Mouse (Mus musculus): ENCODE measurements at regions not wholly inside any gene's neighbourhood (a gene's known extent, or its start where the extent isn't known, plus 50 kb on each side); places are given as distances from the start of the nearest gene placed in this dataset.

DNA sequence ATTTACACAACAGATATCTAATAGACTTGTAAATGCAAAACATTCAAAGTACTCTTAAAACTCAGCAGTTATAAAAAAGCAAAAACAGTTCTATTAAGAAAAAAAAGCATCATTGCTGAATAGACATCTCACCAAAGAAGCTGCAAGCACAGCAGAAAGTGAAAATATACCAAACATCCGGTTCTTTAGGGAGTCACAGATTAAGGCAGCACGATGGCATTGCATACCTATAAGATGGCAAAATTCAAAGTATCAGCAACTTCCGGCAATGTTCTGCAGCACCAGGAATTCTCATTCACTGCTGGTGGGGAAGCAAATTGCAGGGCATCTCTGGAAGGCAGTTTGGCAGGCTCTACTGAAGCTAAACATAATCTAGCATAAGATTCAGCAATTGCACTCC is 882.6 kb downstream of the Car8 start:
- Histone ChIP-seq H3K27ac (replicated peaks) (no peak overlapping the region), H3K4me2 (replicated peaks) (no peak overlapping the region), H3K27me3 (no peaks in the 10 kb centered on the region), H3K36me3 (no peaks in the 10 kb centered on the region), H3K9me3 (no peaks in the 10 kb centered on the region), H3K4me3 (no peak overlapping the region), H3K4me1 (no peaks in the 10 kb centered on the region), H3K9ac (replicated peaks) (no peak overlapping the region)
- ATAC-seq (ENCODE audit: low FRiP score, low read depth): no peak
- 90% methylated on average over 3 of the region's 3 CpGs for WGBS

DNA sequence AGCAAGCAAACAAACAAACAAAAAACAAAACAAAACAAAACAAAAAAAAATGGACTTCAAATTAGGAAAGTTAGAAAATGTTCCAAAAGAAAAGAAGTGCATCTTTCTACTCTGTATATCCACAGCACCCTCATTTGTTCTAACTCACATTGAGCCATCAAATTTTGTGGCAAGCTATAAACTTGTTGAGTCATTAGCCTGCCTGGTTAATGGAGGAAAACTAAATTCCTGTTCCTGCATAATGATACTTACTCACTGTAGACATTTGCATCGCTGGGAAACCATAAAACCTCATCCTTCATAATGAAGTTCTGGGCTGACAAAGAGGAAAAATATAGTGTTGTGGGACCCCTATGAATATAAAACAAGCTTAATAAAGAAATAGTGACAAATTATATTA is 891.5 kb downstream of the Car8 start:
- ATAC-seq (ENCODE audit: low FRiP score, low read depth): no peak
- H3K4me2 ChIP-seq (replicated peaks): no peak overlapping the region
- WGBS: 88% methylated on average over 1 of the region's 1 CpGs
- no peak overlapping the region for H3K4me3 ChIP-seq
- no peaks in the 10 kb centered on the region for H3K4me1 ChIP-seq
- no peak overlapping the region for H3K27ac ChIP-seq (replicated peaks)
- H3K9me3 ChIP-seq: no peaks in the 10 kb centered on the region
- H3K27me3 ChIP-seq: no peaks in the 10 kb centered on the region
- no peak overlapping the region for H3K9ac ChIP-seq (replicated peaks)
- no peaks in the 10 kb centered on the region for H3K36me3 ChIP-seq

DNA sequence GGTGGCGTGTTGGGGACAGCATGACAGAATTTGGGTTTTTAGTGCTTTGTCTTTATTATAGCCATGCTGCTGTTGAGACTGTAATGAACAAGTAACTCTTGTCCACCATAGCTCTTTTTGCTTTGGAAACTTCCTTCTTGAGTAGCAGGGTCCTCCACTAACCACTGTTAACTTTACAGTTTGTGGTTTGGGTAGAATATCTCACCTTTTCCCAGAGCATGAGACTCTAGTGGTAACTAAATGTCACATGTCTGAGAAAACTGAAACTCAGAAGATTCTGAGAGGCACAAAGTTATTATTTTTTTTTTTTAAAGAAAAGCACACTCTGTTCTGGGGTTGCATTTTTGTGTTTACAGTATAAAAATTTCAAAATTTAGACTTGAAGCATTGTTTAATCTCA is 897.7 kb downstream of the Car8 start:
- Histone ChIP-seq H3K36me3 (no peaks in the 10 kb centered on the region), H3K4me3 (no peak overlapping the region), H3K9ac (replicated peaks) (no peak overlapping the region), H3K4me1 (no peaks in the 10 kb centered on the region), H3K27ac (replicated peaks) (no peak overlapping the region), H3K27me3 (no peaks in the 10 kb centered on the region), H3K9me3 (no peaks in the 10 kb centered on the region), H3K4me2 (replicated peaks) (no peak overlapping the region)
- ATAC-seq (ENCODE audit: low FRiP score, low read depth): no peak
- WGBS: 97% methylated on average over 1 of the region's 1 CpGs

DNA sequence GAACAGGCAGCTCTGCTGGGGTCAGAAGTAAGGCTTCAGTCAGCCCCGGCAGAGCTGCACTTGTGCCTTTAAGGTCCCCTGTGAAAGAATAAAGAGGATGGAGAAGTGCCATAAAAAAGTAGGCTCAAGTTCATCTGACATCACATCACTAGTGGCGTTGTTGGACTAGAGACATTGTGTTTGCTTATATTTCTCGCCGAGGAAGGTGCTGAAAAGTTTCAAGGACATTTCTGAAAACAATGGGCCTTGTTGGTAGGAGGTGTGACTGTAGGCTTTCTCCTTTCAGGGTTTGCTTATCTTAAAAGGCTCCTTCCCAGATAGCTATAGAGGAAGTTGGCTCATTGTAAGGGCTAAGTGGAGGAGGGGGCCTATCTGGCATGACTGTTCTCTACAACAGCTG is 924.6 kb downstream of the Car8 start:
- Histone ChIP-seq H3K9ac (replicated peaks) (no peak overlapping the region), H3K4me2 (replicated peaks) (no peak overlapping the region), H3K27me3 (no peaks in the 10 kb centered on the region), H3K27ac (replicated peaks) (no peak overlapping the region), H3K36me3 (no peaks in the 10 kb centered on the region), H3K4me1 (no peaks in the 10 kb centered on the region), H3K9me3 (no peaks in the 10 kb centered on the region), H3K4me3 (no peak overlapping the region)
- ATAC-seq (ENCODE audit: low FRiP score, low read depth): no peak
- 80% methylated on average over 4 of the region's 4 CpGs for WGBS

DNA sequence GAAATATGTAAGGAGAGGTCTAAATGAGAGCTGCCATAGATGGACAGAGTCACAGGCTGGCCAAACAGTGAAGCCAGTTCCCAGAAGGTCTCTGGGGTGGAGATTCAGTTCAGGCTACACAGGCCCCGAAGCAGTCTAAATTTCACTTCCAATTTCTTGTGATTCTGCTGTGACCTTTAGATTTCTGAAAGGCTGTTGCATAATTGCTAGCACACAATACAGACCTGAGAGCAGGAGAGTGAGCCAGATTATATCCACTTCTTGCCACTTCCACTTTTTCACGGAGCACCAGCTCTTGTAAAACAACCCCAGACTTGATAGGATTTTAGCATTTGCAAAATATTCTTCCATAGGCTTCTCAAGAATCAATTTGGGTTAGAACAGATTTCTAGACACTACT is 925.6 kb downstream of the Car8 start:
- Histone ChIP-seq H3K4me1 (no peaks in the 10 kb centered on the region), H3K9ac (replicated peaks) (no peak overlapping the region), H3K27ac (replicated peaks) (no peak overlapping the region), H3K4me2 (replicated peaks) (no peak overlapping the region), H3K4me3 (no peak overlapping the region), H3K36me3 (no peaks in the 10 kb centered on the region), H3K27me3 (no peaks in the 10 kb centered on the region), H3K9me3 (no peaks in the 10 kb centered on the region)
- ATAC-seq (ENCODE audit: low FRiP score, low read depth): no peak
- WGBS: 90% methylated on average over 2 of the region's 2 CpGs

DNA sequence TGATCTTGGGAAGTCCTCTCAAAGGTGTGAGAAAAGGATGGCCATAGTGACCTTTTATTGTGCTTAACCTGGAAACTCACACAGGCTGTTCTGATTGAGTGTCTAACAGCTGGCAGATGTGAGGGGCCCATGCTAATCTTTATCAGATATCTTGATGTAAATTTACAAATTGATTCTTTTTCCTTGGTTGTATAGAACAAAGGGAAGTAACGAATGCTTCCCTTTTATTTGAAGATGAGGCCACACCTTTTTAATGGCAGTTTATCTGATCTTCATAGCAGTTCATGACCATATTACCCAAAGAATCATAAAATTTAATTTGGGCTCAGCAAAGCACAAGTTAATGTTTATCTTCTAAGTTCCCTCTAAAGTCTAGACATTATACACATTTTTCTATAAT is 926.7 kb downstream of the Car8 start:
- Histone ChIP-seq H3K9ac (replicated peaks) (no peak overlapping the region), H3K36me3 (no peaks in the 10 kb centered on the region), H3K4me1 (no peaks in the 10 kb centered on the region), H3K9me3 (no peaks in the 10 kb centered on the region), H3K27ac (replicated peaks) (no peak overlapping the region), H3K4me3 (no peak overlapping the region), H3K27me3 (no peaks in the 10 kb centered on the region), H3K4me2 (replicated peaks) (no peak overlapping the region)
- no peak for ATAC-seq (ENCODE audit: low FRiP score, low read depth)
- WGBS: 81% methylated on average over 1 of the region's 1 CpGs

DNA sequence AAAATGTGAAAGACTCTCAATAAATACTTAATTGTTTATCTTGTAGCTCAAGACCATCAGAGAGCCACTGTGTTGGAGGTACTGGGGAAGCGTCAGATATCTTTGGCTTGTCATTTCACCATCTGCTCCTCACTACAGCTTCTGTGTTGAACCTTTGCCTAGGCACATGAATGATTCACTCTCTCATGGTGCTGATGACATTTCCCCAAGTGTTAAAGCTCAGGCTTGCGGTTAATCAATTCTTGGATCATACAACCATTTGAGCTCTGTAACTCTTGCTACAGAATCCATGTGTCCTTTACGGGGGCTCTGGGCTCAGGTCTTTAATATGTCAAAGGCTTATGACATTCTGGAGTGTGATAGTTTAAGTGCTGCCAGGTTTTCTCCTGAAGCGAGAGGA is 969.8 kb downstream of the Car8 start:
- no peaks in the 10 kb centered on the region for H3K27me3 ChIP-seq
- no peaks in the 10 kb centered on the region for H3K9me3 ChIP-seq
- 97% methylated on average over 4 of the region's 4 CpGs for WGBS
- H3K4me2 ChIP-seq (replicated peaks): no peak overlapping the region
- H3K9ac ChIP-seq (replicated peaks): no peak overlapping the region
- no peaks in the 10 kb centered on the region for H3K4me1 ChIP-seq
- H3K27ac ChIP-seq (replicated peaks): no peak overlapping the region
- no peaks in the 10 kb centered on the region for H3K36me3 ChIP-seq
- H3K4me3 ChIP-seq: no peak overlapping the region
- no peak for ATAC-seq (ENCODE audit: low FRiP score, low read depth)

DNA sequence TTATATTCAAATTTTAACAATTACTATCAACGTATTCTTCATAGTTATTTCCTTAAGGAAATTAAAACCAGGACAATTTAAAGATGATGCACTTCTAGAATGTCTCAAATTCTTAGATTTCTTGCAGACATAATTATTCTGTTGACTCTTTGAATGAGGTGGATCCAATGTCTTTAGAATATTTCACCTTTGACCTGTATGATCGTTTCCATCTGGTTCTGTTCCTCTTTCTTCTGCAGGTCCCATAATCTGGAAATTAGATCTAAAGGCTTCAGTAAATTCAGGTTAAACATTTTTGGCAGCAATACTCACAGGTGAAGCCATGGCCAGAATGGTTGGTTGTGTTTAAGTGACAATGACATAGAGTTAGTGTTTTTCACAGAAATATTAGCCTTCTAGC is 982.4 kb downstream of the Car8 start:
- H3K27me3 ChIP-seq: no peaks in the 10 kb centered on the region
- 82% methylated on average over 2 of the region's 2 CpGs for WGBS
- no peak for ATAC-seq (ENCODE audit: low FRiP score, low read depth)

DNA sequence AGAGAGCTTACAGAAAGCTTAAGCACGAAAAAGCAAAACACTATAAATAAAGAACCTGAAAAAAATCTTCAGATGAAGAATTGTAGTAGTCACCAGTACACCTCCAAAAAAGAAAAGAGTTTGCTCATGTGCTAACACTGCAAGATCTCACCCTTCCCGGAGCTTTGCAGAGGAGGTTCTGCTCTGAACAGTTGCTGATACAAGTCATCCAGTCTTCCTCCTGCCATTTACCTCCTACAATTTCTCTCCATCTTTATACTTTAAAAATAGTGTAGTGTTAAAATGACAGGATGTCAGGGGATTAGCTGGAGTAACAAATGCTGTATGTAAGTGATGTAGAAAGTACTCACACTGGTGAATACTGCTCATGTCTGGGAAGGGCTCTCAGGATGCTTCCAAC is 985.2 kb downstream of the Car8 start:
- Histone ChIP-seq H3K36me3 (no peaks in the 10 kb centered on the region), H3K9me3 (no peaks in the 10 kb centered on the region), H3K27me3 (no peaks in the 10 kb centered on the region), H3K9ac (replicated peaks) (no peak overlapping the region), H3K4me3 (no peak overlapping the region), H3K27ac (replicated peaks) (no peak overlapping the region), H3K4me2 (replicated peaks) (no peak overlapping the region), H3K4me1 (no peaks in the 10 kb centered on the region)
- no peak for ATAC-seq (ENCODE audit: low FRiP score, low read depth)
- 92% methylated on average over 2 of the region's 2 CpGs for WGBS

More for the DNA sequence above, 982.4 kb downstream of the Car8 start:
- no peak overlapping the region for H3K27ac ChIP-seq (replicated peaks)
- no peaks in the 10 kb centered on the region for H3K36me3 ChIP-seq
- no peak overlapping the region for H3K4me3 ChIP-seq
- no peaks in the 10 kb centered on the region for H3K9me3 ChIP-seq
- H3K9ac ChIP-seq (replicated peaks): no peak overlapping the region
- no peak overlapping the region for H3K4me2 ChIP-seq (replicated peaks)
- H3K4me1 ChIP-seq: no peaks in the 10 kb centered on the region

DNA sequence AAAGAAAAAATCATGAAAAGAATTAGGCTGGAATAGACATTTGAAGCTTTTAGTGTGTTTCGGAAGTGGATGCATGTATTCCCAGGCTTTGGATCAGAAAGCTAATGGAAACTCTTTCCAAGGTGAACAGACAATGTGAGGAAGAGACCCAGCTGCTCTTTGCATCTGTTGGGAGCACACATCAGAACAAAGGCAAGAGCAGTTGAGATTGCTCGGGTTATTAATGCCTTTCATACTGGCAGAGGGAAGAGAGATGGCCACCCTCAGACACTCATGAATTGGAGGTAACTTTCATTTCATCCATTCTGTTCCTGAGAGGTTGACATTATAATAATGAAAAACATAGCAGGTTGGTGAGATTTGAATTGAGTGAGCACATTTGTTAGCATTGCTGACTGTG is 987.2 kb downstream of the Car8 start:
- Histone ChIP-seq H3K9ac (replicated peaks) (no peak overlapping the region), H3K27me3 (no peaks in the 10 kb centered on the region), H3K4me2 (replicated peaks) (no peak overlapping the region), H3K9me3 (no peaks in the 10 kb centered on the region), H3K36me3 (no peaks in the 10 kb centered on the region), H3K4me1 (0 out of 2 replicates have a peak, but pooled peaks cover 3% of the 10 kb centered on the region), H3K27ac (replicated peaks) (no peak overlapping the region), H3K4me3 (no peak overlapping the region)
- no peak for ATAC-seq (ENCODE audit: low FRiP score, low read depth)
- WGBS: 65% methylated on average over 2 of the region's 2 CpGs

DNA sequence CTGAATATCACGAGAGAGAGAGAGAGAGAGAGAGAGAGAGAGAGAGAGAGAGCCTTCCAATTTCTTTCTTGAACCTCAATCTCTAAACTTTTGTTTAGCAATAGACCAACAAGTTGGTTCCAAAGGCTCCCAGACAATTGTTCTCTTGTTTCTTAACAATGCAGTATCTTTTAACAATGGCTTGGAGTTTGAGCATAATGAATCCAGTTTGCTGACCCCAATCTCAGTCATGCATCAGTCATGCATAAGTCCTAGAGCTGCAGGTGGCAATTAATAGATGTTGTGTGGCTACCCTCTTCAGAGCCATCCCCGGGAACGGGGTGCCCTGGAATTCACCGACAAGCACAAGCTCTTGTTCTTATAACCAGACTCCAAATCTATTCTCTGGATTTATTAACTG is 991.0 kb downstream of the Car8 start:
- no peak overlapping the region for H3K27ac ChIP-seq (replicated peaks)
- H3K4me1 ChIP-seq: 0 out of 2 replicates have a peak, but pooled peaks cover 3% of the 10 kb centered on the region
- no peak overlapping the region for H3K4me3 ChIP-seq
- H3K9me3 ChIP-seq: no peaks in the 10 kb centered on the region
- no peaks in the 10 kb centered on the region for H3K27me3 ChIP-seq
- no peak overlapping the region for H3K4me2 ChIP-seq (replicated peaks)
- no peak overlapping the region for H3K9ac ChIP-seq (replicated peaks)
- no peak for ATAC-seq (ENCODE audit: low FRiP score, low read depth)
- 59% methylated on average over 4 of the region's 4 CpGs for WGBS
- H3K36me3 ChIP-seq: no peaks in the 10 kb centered on the region

DNA sequence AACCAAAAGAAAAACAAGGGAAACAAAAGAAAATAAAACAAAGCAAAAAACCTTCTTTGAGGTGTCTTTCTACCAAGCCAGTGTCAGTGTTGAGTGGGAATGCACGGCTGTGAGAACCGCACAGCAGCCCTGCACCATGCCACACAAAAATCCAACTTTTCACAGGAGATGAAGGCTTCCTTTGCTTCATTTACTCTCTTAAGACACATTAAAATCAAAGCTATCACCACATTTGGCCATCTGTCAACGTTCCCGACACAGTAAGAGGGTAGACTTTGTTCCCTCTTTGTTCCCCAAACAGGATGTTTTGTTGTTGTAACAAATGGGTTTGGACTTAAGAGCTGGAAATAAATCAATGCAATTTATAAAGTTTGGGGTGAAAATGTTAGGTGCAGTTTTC is 991.6 kb downstream of the Car8 start:
- Histone ChIP-seq H3K9me3 (no peaks in the 10 kb centered on the region), H3K4me3 (no peak overlapping the region), H3K27ac (replicated peaks) (no peak overlapping the region), H3K9ac (replicated peaks) (no peak overlapping the region), H3K4me2 (replicated peaks) (no peak overlapping the region), H3K4me1 (0 out of 2 replicates have a peak, but pooled peaks cover 3% of the 10 kb centered on the region), H3K27me3 (no peaks in the 10 kb centered on the region), H3K36me3 (no peaks in the 10 kb centered on the region)
- ATAC-seq (ENCODE audit: low FRiP score, low read depth): peak; percentile 30; the same call in 1 of the 2 replicates
- WGBS: 44% methylated on average over 4 of the region's 4 CpGs

DNA sequence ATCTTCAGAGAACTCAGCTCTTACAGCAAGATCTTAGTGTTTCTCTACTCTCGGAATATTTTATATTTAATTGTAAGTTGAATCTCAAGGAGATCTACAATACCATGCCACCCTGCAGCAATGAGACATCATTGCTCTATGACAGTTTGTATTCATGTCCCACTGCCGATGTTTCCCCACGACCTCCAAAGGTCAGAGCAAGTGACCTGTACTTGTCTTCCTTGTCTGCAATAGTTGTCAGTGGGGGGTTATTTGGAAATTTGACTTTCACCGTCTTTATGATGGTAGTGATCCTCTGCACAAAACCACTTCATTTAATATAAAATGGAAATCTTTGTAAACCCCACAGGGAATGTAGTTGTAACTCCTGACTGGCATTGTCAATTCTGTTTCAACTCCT is 992.0 kb downstream of the Car8 start:
- H3K4me3 ChIP-seq: no peak overlapping the region
- no peaks in the 10 kb centered on the region for H3K27me3 ChIP-seq
- H3K9ac ChIP-seq (replicated peaks): no peak overlapping the region
- H3K4me1 ChIP-seq: 0 out of 2 replicates have a peak, but pooled peaks cover 3% of the 10 kb centered on the region
- H3K9me3 ChIP-seq: no peaks in the 10 kb centered on the region
- no peak overlapping the region for H3K4me2 ChIP-seq (replicated peaks)
- WGBS: 49% methylated on average over 4 of the region's 4 CpGs
- no peak for ATAC-seq (ENCODE audit: low FRiP score, low read depth)
- no peak overlapping the region for H3K27ac ChIP-seq (replicated peaks)
- H3K36me3 ChIP-seq: no peaks in the 10 kb centered on the region
